Mouse (Mus musculus) spleen, adult 2 months (tissue): Measurements from ENCODE around the gene Guca2a.

ENCODE experiments used
- CTCF ChIP-seq: fragments of 200-500 bp; IDR thresholded peaks from 2 replicates; pipeline ENCODE4 v1.5.1; 2011; ENCODE audit warnings: mild to moderate bottlenecking, inconsistent platforms; ENCODE audit not compliant: insufficient read depth, insufficient read length, insufficient replicate concordance; ENCODE audit errors: extremely low read depth
- POLR2A ChIP-seq: fragments of 200-500 bp; IDR thresholded peaks from 2 replicates; pipeline ENCODE4 v1.6.1; 2011; ENCODE audit warnings: low read depth, low read length, inconsistent platforms

DNA sequence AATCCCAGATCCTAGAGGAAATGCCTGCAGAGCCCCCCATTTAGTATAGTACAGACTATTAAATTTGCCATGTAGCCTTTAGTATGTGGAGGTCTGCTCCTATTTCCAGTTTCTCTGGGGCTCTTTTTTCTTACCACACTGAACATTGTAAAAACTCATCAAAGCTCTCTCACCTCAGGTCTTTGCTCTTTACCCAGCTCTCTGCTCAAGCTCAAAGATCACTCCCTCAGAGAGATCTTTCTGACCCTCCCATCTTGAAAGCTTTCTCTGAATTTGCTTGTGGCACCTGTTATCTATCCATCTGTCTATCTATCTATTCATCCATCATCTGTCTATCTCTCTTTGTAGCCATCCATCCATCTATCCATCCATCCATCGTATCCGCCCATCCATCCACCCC is 27.7 kb downstream of the Guca2a start:
- TF ChIP-seq CTCF: no peak
- TF ChIP-seq POLR2A: no peak
